Mouse (Mus musculus) embryonic facial prominence, embryonic 11.5 days (tissue): ENCODE results near the gene Dhfr. TPM values are rescaled to one million over a fixed set of nuclear protein-coding genes. Genes with fewer than 3 reads are reported as not detected.

Source experiments
- ATAC-seq: fragments of 200-750 bp; cut with Nextera tagmentation; replicated peaks from 2 replicates; pipeline ENCODE4 v1.8.0; 2017; ENCODE audit warnings: low read depth; ENCODE audit not compliant: insufficient number of reproducible peaks, low FRiP score, low TSS enrichment
- DNase-seq: peaks from one replicate; pipeline ENCODE4 v3.0.0-alpha.2; 2015; ENCODE audit warnings: low spot score
- H3K27ac ChIP-seq: fragments of 300-500 bp; sonication (generic); replicated peaks from 2 replicates; pipeline ENCODE4 v1.5.1; 2014; ENCODE audit warnings: mild to moderate bottlenecking, low read depth, low read length, control low read depth
- H3K27me3 ChIP-seq: fragments of 300-500 bp; sonication (generic); 2 replicates; pipeline ENCODE4 v1.6.1; 2014; ENCODE audit warnings: mild to moderate bottlenecking, low read length, moderate library complexity, mixed read lengths; ENCODE audit not compliant: control insufficient read depth, insufficient read depth
- H3K36me3 ChIP-seq: fragments of 300-500 bp; sonication (generic); replicated peaks from 2 replicates; pipeline ENCODE4 v1.6.1; 2014; ENCODE audit warnings: low read depth, mild to moderate bottlenecking, low read length, moderate library complexity, mixed read lengths; ENCODE audit not compliant: control insufficient read depth, insufficient read depth
- H3K4me1 ChIP-seq: fragments of 300-500 bp; sonication (generic); 2 replicates; pipeline ENCODE4 v1.6.1; 2014; ENCODE audit warnings: low read length, mixed read lengths; ENCODE audit not compliant: control insufficient read depth, insufficient read depth
- H3K4me2 ChIP-seq: fragments of 300-500 bp; sonication (generic); 2 replicates; pipeline ENCODE4 v1.6.1; 2014; ENCODE audit warnings: low read depth, mild to moderate bottlenecking, control low read depth, low read length, moderate library complexity
- H3K4me3 ChIP-seq: fragments of 300-500 bp; sonication (generic); 2 replicates; pipeline ENCODE4 v1.5.1; 2014; ENCODE audit warnings: low read depth, low read length, control low read depth
- H3K9ac ChIP-seq: fragments of 300-500 bp; sonication (generic); replicated peaks from 2 replicates; pipeline ENCODE4 v1.6.1; 2014; ENCODE audit warnings: mild to moderate bottlenecking, control low read depth, low read length
- H3K9me3 ChIP-seq: fragments of 300-500 bp; sonication (generic); replicated peaks from 2 replicates; pipeline ENCODE4 v1.6.1; 2016; ENCODE audit warnings: mild to moderate bottlenecking, low read length, inconsistent platforms, mixed read lengths; ENCODE audit not compliant: control insufficient read depth
- WGBS: fragments of 180-500 bp; shearing (Covaris S2); extraction: QIAGEN DNeasy Blood & Tissue Kit; methylation state at CpG from one replicate; pipeline ENCODE4 v1.1.7; 2014; 5-methylcytosine and 5-hydroxymethylcytosine counted together
- polyA plus RNA-seq: library from polyadenylated mRNA; unstranded; fragments of >200 nt; fragmentation: Nextera tagmentation; extraction: Ambion mirVana; gene quantifications from 2 replicates; pipeline ENCODE4 v1.2.1, GENCODE M21; 2014

Gene Dhfr
- 25.5 and 28.1 TPM in 2 replicates for polyA plus RNA-seq

GRCm38 (mm10) chr13:92354456-92355271 lies at the start of gene Dhfr, which contains the start of gene Msh3:
Gene Dhfr (plus strand): TSS chr13:92354726.
Gene Msh3 (minus strand): TSS chr13:92355003.
- DNase-seq (peak; percentile 99), ATAC-seq (peak; percentile 98)
- Histone ChIP-seq H3K4me2 (peak within 1 kb of the TSS; percentile 70), H3K9ac (peak within 1 kb of the TSS; percentile 72), H3K36me3 (no peaks in the 10 kb centered on the region), H3K27me3 (no peaks in the 10 kb centered on the region), H3K9me3 (no peaks in the 10 kb centered on the region), H3K4me1 (no peaks in the 10 kb centered on the region; the same call in 1 of the 2 replicates), H3K4me3 (peak within 1 kb of the TSS; percentile 59), H3K27ac (peak within 1 kb of the TSS; percentile 81)
- under 1% methylated on average over 62 of the region's 76 CpGs for WGBS

GRCm38 (mm10) chr13:92305680-92306079 lies 48.8 kb upstream of the Dhfr start, which contains the start of gene Gm20379:
Gene Gm20379 (plus strand): TSS chr13:92305980.
- Histone ChIP-seq H3K27me3 (no peaks in the 10 kb centered on the region), H3K4me3 (no peak within 1 kb of the TSS), H3K9me3 (no peaks in the 10 kb centered on the region), H3K4me1 (no peaks in the 10 kb centered on the region), H3K27ac (no peak within 1 kb of the TSS), H3K36me3 (no peaks in the 10 kb centered on the region; the same call in 1 of the 2 replicates), H3K4me2 (no peak within 1 kb of the TSS), H3K9ac (no peak within 1 kb of the TSS)
- DNase-seq (no peak), ATAC-seq (no peak)
- 97% methylated on average over 11 of the region's 11 CpGs for WGBS

DNA sequence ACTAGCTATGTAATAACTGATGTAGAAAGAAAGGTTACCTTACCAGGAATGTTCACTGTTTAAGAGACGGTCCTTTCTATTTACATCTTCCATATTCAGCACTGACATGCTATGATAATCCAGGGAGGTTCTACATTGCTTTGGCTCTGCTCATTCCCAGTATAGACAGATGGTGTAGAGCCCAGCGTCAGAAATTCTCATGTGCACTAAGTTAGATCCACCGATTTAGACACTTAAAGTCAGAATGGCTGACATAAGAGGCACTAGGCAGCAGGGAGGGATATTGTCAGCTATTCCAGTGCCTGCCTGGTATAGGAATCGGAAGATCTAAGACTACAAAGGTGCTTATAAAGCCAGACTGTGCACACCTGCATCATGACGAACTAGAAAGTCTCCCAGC lies 39.9 kb upstream of the Dhfr start:
- Histone ChIP-seq H3K9me3 (no peaks in the 10 kb centered on the region), H3K4me2 (no peak overlapping the region), H3K27ac (no peak overlapping the region), H3K4me3 (no peak overlapping the region), H3K36me3 (no peaks in the 10 kb centered on the region), H3K9ac (no peak overlapping the region), H3K27me3 (no peaks in the 10 kb centered on the region), H3K4me1 (no peaks in the 10 kb centered on the region)
- WGBS, result 90% methylated on average over 5 of the region's 5 CpGs
- DNase-seq (no peak), ATAC-seq (no peak)

- Histone ChIP-seq H3K27me3 (no peaks in the 10 kb centered on the region), H3K4me1 (no peaks in the 10 kb centered on the region), H3K4me2 (no peak overlapping the region), H3K36me3 (no peaks in the 10 kb centered on the region; the same call in 1 of the 2 replicates), H3K9ac (no peak overlapping the region), H3K27ac (no peak overlapping the region), H3K9me3 (no peaks in the 10 kb centered on the region), H3K4me3 (no peak overlapping the region)
- peak; percentile 26 for DNase-seq
- no peak for ATAC-seq
- WGBS, result 67% methylated on average over 5 of the region's 5 CpGs
Measured at GRCm38 (mm10) chr13:92320770-92321169, 33.8 kb upstream of the Dhfr start.

GRCm38 (mm10) chr13:92326030-92326429 lies 28.5 kb upstream of the Dhfr start:
- no peak for DNase-seq
- H3K4me2 ChIP-seq, result no peak overlapping the region
- no peak overlapping the region for H3K4me3 ChIP-seq
- H3K27ac ChIP-seq, result no peak overlapping the region
- no peaks in the 10 kb centered on the region for H3K4me1 ChIP-seq
- H3K9ac ChIP-seq, result no peak overlapping the region
- no peaks in the 10 kb centered on the region for H3K27me3 ChIP-seq
- H3K9me3 ChIP-seq, result no peaks in the 10 kb centered on the region
- no peak for ATAC-seq
- no peaks in the 10 kb centered on the region; the same call in none of the 2 replicates for H3K36me3 ChIP-seq
- WGBS, result 78% methylated on average over 5 of the region's 5 CpGs

- no peak for ATAC-seq
- Histone ChIP-seq H3K4me1 (no peaks in the 10 kb centered on the region), H3K9ac (no peak overlapping the region), H3K27me3 (no peaks in the 10 kb centered on the region), H3K4me2 (no peak overlapping the region), H3K27ac (no peak overlapping the region), H3K4me3 (no peak overlapping the region), H3K9me3 (no peaks in the 10 kb centered on the region), H3K36me3 (no peaks in the 10 kb centered on the region; the same call in none of the 2 replicates)
- WGBS, result 87% methylated on average over 2 of the region's 2 CpGs
- no peak for DNase-seq
Measured at GRCm38 (mm10) chr13:92328000-92328399, 26.5 kb upstream of the Dhfr start.

- Histone ChIP-seq H3K9me3 (no peaks in the 10 kb centered on the region), H3K27me3 (no peaks in the 10 kb centered on the region), H3K36me3 (no peaks in the 10 kb centered on the region; the same call in 1 of the 2 replicates), H3K27ac (no peak overlapping the region), H3K9ac (no peak overlapping the region), H3K4me1 (no peaks in the 10 kb centered on the region), H3K4me3 (no peak overlapping the region), H3K4me2 (no peak overlapping the region)
- DNase-seq (no peak), ATAC-seq (no peak)
- 95% methylated on average over 3 of the region's 3 CpGs for WGBS
Measured at GRCm38 (mm10) chr13:92330621-92331020, 23.9 kb upstream of the Dhfr start.
